Mouse (Mus musculus) embryo, embryonic 11.5 days (tissue): ENCODE measurements around the gene Ncor1.
"Not testable (repeated sequence)": the region's sequence is repeated elsewhere in the genome, so short reads cannot be mapped to it uniquely, and the experiment has no call there.

ENCODE experiments used
- DNase-seq: peaks from one replicate; pipeline ENCODE4 v3.0.0-alpha.2; 2012; ENCODE audit warnings: low read depth, low spot score

Ncor1 gene

DNA sequence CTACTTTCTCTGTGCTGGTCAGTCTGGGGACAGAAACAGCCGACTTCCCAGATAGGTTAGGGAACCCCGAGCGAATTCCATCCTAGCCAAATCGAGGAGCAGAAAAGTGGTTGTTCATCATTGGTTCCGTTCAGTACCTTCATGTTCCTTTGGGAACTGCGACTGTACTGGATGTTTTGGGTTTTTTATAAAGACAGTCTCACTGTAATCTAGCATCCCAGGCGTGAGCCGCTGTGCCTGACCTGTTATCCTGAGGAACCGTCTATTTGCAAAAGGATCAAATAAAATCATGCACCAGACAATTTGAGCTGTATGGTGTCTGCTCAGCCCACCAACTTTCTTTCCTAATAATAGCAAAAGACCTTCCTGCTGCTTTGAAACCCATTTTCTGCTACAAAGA is 439 bp upstream of the Ncor1 start:
- DNase-seq: no peak

DNA sequence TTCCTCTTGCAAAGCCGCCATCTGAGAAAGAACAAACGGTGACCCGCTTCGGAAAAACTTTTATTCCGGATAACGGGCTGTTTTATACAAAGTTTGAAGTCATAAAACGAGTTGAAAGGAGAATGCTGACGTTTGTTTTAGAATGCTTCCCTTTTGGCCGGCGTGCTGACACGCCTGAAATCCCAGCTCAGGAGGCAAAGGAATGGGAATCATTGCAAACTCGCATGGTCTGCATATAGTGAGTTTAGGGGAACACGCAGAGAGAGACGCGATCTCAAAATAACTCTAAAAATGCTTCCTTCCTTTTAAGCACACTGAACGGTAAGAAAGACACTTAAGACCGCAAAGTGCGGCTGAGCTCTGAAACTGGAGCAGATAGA is 460 bp downstream of the Ncor1 start:
- DNase-seq: no peak

DNA sequence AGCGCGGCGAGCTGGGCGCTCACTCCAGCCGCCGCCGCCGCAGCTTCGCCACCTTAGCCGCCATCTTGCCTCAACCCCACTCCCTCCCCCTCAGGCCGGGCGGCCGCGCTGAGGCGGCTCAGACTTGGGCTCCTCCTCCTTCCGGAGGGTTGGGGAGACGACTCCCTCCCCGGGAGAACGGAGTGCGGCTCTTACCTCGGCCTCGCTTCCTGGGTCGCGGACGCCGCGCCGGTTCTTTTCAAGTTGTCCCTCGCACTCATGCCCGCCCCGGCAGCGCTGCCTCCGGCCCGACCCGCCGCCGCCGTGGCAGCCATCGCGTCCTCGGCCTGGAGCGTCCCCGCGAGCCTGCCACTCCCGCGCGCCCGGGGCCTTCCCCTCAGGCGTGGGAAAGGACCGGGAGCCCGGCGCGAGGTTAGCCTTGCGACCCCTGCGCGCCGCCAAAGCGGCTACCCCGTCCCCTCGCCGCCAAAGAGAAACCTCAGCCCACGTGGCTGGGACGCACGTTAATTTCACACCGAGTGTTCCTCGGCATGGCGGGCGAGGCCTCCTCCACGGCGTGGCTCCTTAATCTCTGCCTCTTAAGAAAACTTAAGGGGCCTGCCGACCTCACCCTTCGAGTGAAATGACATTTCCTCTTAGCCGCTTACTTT is 975 bp downstream of the Ncor1 start:
- DNase-seq: peak; percentile 78

DNA sequence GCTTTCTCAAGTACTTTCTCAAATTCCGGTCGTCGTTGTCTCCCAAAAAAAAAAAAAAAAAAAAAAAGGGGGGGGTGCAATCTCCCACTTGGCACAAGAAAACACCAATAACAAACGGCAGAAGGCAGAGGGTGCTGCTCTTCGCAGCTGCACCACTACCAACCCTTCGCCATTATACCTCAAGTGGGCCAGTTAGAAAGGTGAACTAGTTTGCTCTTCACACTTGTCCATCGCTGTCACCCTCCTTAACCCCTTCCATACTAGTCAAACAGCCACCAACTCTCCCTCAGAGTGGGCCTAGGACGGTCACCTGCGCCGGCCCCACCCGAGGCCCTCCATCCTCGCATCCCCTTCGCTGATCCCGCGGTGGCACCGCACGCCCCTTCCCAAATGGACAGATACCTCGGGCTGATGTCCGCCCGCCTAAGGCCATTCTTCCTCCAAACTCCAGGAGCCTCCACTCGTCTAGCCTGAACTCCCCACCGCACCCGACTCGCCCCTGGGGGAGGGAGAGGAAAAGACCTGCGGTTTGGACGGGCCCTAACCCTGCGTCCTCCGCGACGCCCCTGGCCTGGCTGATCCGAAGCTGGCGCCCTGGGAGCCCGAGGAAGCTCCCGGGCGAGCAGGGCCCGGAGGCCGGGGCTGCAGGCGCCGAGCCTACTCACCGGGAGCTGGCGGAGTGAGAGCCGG is 1.7 kb downstream of the Ncor1 start:
- peak; percentile 38 for DNase-seq

DNA sequence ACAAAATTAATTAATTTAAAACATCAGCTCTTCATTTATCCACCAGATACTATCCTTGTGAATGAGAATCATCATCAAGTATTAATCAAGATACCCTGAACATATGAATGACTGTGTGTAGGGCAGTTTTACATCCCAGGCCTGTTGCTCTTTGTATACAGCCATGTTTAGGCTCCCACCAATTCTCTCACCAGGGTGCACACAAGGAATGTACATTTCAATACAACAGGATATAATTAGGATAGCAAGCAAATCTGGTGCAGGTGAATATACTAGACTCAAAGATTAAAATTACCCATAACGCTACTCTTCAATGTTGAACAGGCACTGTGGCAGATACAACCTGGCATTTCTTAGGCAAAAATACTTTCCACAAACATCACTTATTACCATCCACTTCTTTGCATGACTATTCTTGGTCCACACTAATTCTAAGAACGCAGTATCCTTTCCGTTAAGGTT is 2.3 kb downstream of the Ncor1 start:
- DNase-seq: no peak

DNA sequence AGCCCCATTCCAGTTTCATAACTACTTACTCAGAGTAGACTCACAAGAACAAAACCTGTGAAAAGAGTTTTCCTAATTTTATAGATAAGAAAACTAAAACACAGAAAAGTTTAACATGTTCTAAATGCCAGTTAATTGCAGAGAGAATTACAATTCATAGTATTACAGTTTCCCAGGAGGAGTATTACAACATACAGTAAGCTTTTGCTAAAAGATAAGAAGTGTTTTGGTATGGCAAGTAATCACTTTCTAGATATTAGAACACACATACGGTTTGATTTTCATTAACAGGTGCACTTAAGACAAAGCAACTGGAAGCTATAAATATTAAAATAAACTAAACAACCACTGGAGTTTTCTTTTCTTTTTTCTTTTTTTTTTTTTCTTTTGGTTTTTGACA is 3.1 kb downstream of the Ncor1 start:
- DNase-seq: no peak

DNA sequence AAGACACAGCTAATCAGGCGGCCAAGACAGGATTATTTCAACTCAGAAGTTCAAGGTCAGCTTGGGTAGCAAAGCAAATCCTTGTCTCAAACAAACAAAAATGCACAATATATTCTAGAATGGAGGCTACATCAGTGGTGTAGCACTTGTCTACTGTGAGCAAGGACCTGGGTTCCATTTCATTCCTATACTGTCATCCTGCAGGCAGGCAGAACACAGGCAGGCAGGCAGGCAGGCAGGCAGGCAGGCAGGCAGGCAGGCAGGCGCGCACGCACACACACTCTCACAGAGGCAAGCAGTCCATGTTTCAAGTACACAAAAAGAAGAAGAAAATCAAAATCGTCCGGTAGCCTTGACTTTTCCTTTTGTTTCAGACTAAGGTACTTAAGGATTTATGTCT is 9.4 kb downstream of the Ncor1 start:
- no peak for DNase-seq

DNA sequence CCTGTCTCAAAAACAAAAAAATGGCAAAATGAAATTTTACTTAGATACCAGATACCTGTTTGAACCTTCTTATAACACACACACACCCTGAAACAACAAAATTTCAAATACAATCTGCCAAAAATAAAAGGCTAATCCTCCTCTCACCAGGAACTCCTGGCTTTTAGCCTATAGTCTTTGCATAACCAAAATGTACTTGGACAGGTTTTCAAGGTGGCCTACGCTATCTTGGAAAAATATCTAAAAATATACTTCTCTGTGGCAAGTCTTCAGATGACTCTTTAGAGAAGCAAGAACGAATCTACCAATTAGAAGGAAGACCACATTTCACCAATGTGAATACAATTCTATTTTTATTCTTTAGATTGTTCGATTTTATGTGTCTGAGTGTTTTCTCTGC is 12.5 kb downstream of the Ncor1 start:
- no peak for DNase-seq

DNA sequence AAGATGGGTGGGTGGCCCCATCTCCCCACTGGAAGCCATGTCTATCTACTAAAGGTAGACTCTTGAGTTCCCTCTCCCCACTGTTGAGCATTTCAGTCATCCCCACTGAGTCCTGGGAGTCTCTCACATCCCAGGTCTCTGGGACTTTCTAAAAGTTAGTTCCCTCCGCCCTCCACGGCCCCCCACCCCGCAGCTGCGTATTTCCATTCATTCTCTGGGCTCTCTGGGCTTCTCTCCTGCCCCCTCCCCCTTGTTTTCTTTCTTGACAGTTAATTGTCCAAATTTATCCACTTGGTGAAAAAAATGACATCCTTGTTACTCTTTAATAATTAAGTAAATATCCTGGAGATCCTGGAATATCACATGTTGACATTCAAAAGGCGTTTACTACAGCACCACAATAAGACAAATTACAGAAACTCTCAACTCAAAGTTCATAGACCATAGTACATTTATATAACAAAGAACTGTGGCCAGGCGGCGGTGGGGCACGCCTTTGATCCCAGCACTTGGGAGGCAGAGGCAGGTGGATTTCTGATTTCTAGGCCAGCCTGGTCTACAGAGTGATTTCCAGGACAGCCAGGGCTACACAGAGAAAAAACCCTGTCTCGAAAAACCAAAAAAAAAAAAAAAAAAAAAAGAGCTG is 17.5 kb downstream of the Ncor1 start:
- no peak for DNase-seq

DNA sequence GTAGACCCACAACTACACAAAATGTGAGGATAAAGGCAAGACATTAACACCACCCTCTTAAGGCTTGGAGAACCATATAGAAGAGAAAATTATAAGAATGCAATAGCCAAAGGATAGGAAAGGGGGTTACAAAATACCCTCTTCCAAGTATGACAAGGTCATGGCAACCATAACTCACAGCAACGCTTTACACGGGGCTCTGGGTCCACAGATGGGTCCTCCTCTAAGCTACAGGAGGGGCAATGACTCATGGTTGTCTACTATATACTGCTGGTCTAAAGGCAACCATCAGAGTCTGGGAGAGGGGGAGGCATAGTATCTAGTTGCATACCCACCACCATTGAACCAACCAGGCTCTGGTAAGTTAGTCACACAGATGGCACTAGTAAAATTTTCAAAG is 26.1 kb downstream of the Ncor1 start:
- no peak for DNase-seq

DNA sequence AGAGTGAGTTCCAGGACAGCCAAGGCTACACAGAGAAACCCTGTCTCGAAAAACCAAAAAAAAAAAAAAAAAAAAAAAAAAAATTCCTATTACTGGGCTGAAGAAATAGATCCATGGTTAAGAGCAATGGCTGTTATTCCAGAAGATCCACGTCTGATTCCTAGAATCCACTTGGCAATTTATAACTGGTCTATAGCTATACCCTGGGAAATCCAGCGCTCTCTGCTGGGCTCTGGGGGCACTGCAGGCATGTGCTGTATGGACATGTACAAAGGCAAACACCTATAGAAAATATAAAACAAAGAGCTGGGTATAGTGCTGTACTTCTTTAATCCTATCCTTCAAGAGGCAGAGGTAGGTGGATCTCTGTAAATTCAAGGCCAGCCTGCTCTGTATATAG is 31.2 kb downstream of the Ncor1 start:
- no peak for DNase-seq

DNA sequence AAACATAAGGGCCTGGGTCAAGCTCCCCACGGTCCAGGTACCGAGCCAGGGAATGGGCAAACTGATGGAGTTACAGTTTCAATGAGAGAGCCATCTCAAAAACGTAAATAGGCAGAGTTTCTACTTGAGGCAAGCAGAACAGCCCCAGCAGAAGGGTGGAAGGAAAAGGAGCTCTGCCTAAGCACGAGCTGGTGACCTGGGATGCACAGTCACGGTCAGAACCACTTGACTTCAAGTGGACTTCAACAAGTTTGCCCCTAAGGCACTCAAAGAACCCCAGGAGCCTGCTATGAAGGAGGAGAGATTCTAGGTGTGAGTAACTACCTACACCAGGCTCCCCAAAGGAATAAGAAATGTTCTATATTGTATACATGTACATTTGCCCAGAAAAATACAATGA is 32.1 kb downstream of the Ncor1 start:
- no peak for DNase-seq

DNA sequence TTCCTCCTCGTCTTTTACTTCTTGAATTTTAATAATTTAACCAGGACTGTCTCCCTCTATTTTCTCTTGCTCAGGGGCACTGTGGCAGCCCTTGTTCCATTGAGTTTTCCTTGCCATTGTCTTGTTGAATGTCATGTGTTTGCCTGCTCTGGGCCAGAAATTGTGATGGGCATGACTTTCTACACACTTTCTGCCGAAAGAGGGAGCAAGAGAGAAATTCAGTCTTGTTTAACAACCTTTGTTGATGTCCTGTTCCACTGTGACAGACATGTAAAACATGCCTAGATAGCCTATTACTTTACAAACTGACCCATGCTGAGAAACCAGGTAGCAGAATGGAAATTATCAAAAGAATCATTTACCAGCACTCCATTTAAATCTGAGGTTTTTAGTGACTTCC is 33.8 kb downstream of the Ncor1 start:
- no peak for DNase-seq

DNA sequence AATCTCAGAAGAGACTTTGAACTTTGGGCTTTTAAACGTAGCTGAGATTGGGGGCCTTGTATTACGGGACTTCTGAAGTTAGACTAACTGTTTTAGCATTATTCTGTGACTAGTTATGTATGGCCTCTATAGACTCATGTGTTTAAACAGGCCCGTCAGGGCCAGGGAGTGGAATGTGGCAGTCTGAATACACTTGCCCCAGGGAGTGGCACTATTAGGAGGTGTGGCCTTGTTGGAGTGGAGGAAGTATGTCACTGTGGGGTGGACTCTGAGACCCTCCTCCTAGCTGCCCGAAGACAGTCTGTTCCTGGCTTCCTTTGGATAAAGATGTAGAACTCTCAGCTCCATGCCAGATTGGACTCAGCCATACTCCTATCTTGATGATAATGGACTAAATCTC is 43.3 kb downstream of the Ncor1 start:
- no peak for DNase-seq

DNA sequence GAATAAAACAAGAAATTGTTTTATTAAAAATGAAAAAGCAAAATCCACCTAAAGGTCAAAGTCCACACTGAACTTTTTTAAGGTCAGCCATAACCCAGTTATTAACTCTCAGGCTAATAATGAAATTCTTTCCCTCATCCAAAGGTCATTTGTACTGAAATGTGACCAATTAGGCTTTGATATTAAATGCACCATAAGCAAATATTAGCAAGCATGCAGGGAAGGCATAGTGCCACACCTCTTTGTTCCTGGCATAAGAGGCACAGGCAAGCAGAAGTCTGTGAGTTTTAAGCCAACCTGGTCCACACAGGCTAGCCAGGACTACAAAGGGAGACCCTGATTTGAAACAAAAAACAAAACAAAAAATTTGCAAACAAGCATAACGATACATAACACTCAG is 48.7 kb downstream of the Ncor1 start:
- no peak for DNase-seq

DNA sequence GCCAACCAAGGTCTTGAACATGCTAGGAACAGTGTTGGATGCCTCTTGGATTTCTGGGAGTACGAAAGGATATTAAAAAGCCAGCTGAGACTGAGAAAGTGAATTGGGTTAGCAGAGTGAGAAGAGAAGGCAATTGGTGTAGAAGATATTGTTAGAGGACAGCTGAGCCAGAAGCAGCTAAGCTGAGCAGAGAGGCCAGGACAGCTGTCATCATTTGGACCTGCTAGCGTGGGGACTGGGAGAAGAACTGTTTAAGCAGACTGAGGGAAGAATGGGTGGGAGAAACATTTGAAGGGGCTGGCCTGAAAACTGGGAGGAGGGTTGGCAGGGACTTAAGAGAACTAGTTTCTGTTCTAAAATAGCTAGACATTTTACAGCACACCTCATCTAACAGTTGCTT is 49.5 kb downstream of the Ncor1 start:
- no peak for DNase-seq

DNA sequence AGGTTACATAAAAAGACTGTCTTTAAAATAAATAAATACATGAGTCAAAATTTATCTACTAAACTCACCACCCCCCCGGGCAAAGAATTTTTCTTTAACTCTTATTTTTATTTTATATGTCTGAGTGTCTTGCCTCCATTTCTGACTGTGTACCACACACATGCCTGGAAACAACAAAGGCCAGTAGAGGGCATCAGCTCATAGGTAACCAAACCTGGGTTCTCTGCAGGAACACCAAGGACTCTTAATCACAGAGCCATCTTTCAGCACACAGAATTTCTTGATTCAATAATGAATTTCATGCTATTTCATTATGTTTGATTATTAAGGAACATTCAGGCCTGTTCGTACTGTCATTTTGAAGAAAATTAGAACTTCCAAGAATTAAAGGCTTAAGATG is 61.9 kb downstream of the Ncor1 start:
- DNase-seq: peak; percentile 11

DNA sequence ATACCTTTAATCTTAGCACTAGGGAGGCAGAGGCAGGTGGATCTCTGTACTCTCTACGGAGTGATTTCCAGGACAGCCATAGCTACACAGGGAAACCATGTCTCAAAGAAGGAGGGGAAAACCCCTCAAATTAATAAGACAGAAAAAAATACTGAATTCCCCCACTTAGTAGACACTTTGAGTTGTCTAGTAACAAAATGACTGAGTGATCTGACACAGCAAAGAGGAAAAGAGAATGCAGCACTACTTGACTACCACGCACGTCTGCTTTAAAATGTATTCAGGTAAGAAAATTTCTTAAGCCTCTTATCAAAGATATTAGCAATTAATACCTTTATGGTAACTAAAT is 70.0 kb downstream of the Ncor1 start:
- DNase-seq: no peak

DNA sequence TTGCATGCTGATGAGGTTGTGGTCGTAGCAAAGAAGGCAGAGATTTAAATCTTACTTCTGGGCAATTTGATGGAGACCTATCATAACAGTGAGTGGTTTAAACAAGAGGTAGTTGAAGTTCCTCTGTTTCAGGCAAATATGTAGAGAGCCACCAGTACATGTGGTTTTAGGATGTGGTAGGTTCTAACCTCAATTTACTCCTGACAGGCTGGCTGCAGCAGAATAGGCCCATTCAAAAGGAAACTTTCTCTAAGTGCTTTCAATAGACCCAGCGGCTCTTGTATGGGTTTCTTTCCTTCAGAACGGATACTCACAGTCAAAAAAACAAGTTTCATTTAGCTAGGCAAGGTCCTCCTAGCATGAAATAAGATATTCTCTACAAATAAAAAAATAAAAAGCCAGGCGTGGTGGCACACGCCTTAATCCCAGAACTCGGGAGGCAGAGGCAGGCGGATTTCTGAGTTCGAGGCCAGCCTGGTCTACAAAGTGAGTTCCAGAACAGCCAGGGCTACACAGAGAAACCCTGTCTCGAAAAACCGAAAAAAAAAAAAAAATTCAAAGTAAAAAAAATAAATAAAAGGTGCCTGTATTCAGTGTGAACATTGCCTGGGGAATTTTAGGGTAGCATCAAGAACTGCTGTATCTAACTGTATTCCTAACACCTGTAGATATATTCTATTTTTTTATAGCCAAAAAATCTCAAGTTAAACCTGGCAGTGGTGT is 70.6 kb downstream of the Ncor1 start:
- no peak for DNase-seq

DNA sequence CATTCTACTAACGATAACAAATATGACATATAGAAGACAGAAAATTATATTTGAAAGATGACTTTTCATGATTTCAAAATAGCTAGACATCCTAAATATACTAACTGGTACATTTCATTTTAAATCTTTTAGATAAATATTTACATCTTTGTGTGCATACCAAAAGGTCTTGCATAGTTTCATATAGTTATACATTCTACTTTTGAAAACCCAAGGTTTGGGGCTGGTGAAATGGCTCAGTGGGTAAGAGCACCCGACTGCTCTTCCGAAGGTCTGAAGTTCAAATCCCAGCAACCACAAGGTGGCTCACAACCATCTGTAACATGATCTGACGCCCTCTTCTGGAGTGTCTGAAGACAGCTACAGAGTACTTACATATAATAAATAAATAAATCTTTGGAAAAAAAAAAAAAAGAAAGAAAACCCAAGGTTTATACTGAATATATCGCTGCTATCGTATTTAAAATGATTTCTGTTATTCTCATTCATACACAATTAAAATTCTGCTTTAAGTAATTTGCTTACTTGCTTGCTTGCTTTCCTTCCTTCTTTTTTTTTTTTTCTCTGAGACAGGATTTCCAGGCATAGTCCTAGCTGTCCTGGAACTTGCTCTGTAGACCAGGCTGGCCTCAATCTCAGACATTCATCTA is 81.0 kb downstream of the Ncor1 start:
- DNase-seq: not testable (repeated sequence)

DNA sequence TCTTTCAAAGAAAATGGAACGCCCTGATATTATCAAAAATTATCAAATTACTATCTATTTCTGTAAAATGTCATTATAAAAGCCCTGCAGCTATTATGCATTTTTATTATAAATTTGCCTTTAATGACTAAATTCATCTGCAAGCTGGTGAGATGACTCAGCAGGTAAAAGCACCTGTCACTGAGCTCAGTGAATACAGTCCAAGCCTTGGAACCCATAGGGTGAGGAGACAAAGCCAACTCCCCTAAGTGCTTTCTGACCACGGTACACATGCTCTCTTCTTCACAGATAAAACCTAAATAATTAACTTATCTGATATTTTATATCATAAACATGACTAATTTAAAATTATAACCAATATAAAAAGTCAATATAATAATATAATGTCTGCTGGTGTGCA is 86.6 kb downstream of the Ncor1 start:
- no peak for DNase-seq

DNA sequence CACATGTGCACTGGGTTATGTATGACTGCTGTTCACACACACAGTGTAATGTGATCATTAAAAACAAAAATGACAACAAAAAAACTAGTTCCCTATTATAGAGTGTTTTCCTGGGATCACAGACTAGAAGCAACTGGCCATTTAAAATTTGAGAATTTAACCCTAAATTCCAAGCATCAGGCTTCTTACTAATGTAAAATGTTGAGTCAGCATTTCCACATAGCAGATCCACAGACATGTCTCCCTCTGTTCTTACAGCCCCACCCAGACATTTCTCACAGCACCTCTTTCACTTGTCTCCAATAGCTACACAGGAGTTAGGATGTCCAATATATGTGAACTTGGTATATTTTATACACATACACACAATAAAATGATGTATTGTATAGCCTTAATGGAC is 88.4 kb downstream of the Ncor1 start:
- no peak for DNase-seq
